Mouse (Mus musculus): ENCODE data around the gene Ankrd12. TPM values are rescaled to one million over a fixed set of nuclear protein-coding genes. Genes with fewer than 3 reads are reported as not detected.

Gene Ankrd12
- polyA plus RNA-seq, 1 experiment from 2014 or later: 24.1 TPM

GRCm38 (mm10) chr17:65957782-65958325 is 119.0 kb downstream of the Ankrd12 start:
- H3K27me3 ChIP-seq (ENCODE audit: insufficient read depth, low read length): no peaks in the 10 kb centered on the region
- no peak overlapping the region for H3K9ac ChIP-seq (replicated peaks; ENCODE audit: low read length)
- no peak overlapping the region for H3K4me3 ChIP-seq (ENCODE audit: low read length)
- no peak overlapping the region for H3K4me2 ChIP-seq (replicated peaks; ENCODE audit: low read depth, low read length)
- H3K4me1 ChIP-seq (ENCODE audit: insufficient read depth, low read length): peaks cover 17% of the 10 kb centered on the region
- peak overlapping the region; percentile 73 for H3K27ac ChIP-seq (ENCODE audit: low read length)
- 66% methylated on average over 8 of the region's 8 CpGs for WGBS
- no peaks in the 10 kb centered on the region for H3K36me3 ChIP-seq (ENCODE audit: insufficient read depth, low read length)
- peak; percentile 44; the same call in 1 of the 2 replicates for ATAC-seq (ENCODE audit: low FRiP score, low TSS enrichment)
- H3K9me3 ChIP-seq (ENCODE audit: low read length): no peaks in the 10 kb centered on the region

- Histone ChIP-seq H3K4me2 (replicated peaks; ENCODE audit: low read depth, low read length) (0 out of 2 replicates have a peak overlapping the region, but pooled peaks have one; percentile 5), H3K9me3 (ENCODE audit: low read length) (no peaks in the 10 kb centered on the region), H3K4me1 (ENCODE audit: insufficient read depth, low read length) (peaks cover 17% of the 10 kb centered on the region), H3K4me3 (ENCODE audit: low read length) (no peak overlapping the region), H3K36me3 (ENCODE audit: insufficient read depth, low read length) (no peaks in the 10 kb centered on the region), H3K27ac (ENCODE audit: low read length) (peak overlapping the region; percentile 76), H3K9ac (replicated peaks; ENCODE audit: low read length) (no peak overlapping the region), H3K27me3 (ENCODE audit: insufficient read depth, low read length) (no peaks in the 10 kb centered on the region)
- ATAC-seq (ENCODE audit: low FRiP score, low TSS enrichment): peak; percentile 66
- WGBS: 46% methylated on average over 14 of the region's 14 CpGs
Measured at GRCm38 (mm10) chr17:65956993-65957781, 119.7 kb downstream of the Ankrd12 start.

- H3K4me2 ChIP-seq (replicated peaks; ENCODE audit: low read depth, low read length): no peak overlapping the region
- H3K4me3 ChIP-seq (ENCODE audit: low read length): no peak overlapping the region
- H3K9ac ChIP-seq (replicated peaks; ENCODE audit: low read length): no peak overlapping the region
- no peak overlapping the region for H3K27ac ChIP-seq (ENCODE audit: low read length)
- peaks cover 17% of the 10 kb centered on the region for H3K4me1 ChIP-seq (ENCODE audit: insufficient read depth, low read length)
- ATAC-seq (ENCODE audit: low FRiP score, low TSS enrichment): no peak
- no peaks in the 10 kb centered on the region for H3K27me3 ChIP-seq (ENCODE audit: insufficient read depth, low read length)
- WGBS: 89% methylated on average over 3 of the region's 3 CpGs
- no peaks in the 10 kb centered on the region for H3K36me3 ChIP-seq (ENCODE audit: insufficient read depth, low read length)
- H3K9me3 ChIP-seq (ENCODE audit: low read length): no peaks in the 10 kb centered on the region
Measured at GRCm38 (mm10) chr17:65956140-65956539, 120.7 kb downstream of the Ankrd12 start.

GRCm38 (mm10) chr17:65953959-65954358 is 122.9 kb downstream of the Ankrd12 start:
- no peaks in the 10 kb centered on the region for H3K27me3 ChIP-seq (ENCODE audit: insufficient read depth, low read length)
- H3K4me2 ChIP-seq (replicated peaks; ENCODE audit: low read depth, low read length): no peak overlapping the region
- WGBS: 77% methylated on average over 4 of the region's 4 CpGs
- H3K9me3 ChIP-seq (ENCODE audit: low read length): no peaks in the 10 kb centered on the region
- no peak overlapping the region for H3K9ac ChIP-seq (replicated peaks; ENCODE audit: low read length)
- no peak overlapping the region for H3K4me3 ChIP-seq (ENCODE audit: low read length)
- 0 out of 2 replicates have a peak, but pooled peaks cover under 1% of the 10 kb centered on the region for H3K36me3 ChIP-seq (ENCODE audit: insufficient read depth, low read length)
- H3K27ac ChIP-seq (ENCODE audit: low read length): no peak overlapping the region
- H3K4me1 ChIP-seq (ENCODE audit: insufficient read depth, low read length): peaks cover 25% of the 10 kb centered on the region
- no peak for ATAC-seq (ENCODE audit: low FRiP score, low TSS enrichment)

DNA sequence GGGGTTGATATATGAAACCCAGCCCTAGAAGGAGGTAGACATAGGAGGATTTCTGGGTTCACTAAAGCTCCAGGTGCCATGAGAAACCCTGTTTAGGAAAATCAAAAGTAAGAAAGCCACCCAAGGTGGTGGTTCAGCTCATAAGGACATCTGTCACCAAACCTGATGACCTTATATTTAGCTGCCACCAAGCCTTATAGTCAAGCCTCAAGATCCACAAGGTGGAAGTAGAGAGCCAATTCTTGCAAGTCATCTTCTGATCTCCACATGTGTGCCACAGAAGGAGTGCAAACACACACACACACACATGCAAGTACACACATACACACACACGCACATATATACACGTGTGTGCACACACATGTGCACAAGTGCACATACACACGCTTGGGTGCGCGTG is 124.8 kb downstream of the Ankrd12 start:
- H3K9ac ChIP-seq (replicated peaks; ENCODE audit: low read length): no peak overlapping the region
- peaks cover 18% of the 10 kb centered on the region for H3K36me3 ChIP-seq (ENCODE audit: insufficient read depth, low read length)
- H3K9me3 ChIP-seq (ENCODE audit: low read length): no peaks in the 10 kb centered on the region
- 80% methylated on average over 5 of the region's 5 CpGs for WGBS
- ATAC-seq (ENCODE audit: low FRiP score, low TSS enrichment): no peak
- H3K27me3 ChIP-seq (ENCODE audit: insufficient read depth, low read length): no peaks in the 10 kb centered on the region
- H3K4me1 ChIP-seq (ENCODE audit: insufficient read depth, low read length): peaks cover 16% of the 10 kb centered on the region; the same call in 1 of the 2 replicates
- no peak overlapping the region for H3K4me2 ChIP-seq (replicated peaks; ENCODE audit: low read depth, low read length)
- no peak overlapping the region for H3K4me3 ChIP-seq (ENCODE audit: low read length)
- H3K27ac ChIP-seq (ENCODE audit: low read length): no peak overlapping the region

DNA sequence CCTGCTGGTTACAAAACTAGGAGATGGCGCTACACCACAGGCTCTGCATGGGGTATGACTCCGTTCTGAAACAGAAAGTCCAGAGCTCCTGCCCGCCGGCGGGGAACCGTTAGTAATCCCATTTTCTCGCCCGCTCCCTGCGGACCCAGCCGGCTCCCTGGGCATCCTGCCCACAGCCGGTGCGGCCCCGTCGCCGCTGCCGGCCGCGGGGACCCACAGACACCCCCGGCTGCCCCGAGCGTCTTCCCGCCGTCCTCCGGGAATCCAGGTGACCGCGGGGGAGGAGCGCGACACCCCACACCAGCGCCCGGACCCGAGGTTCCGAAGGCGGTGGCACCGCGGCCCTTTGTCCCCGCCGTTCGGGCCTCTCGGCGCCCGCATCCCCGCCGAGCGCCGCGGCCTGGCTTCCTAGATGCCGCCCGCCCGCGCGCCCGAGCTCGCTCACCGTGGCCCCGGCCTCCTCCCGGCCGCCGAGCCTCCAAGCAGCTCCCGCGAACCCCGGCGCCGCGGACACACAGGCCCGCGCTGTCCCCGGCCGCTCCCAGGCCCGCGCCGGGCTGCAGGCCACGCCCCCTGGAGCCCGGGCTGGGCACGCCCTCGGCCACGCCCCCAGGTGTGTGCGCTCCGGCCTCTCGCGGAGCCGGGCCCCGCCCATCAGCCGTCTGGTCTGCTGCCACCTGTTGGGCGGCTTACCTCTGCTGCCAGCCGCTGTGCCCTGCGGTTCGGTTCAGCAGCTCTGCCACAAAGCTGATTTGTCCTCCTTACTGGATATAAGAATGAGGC is 126.1 kb downstream of the Ankrd12 start, which contains the start of gene Twsg1:
Gene Twsg1 (minus strand): TSS at position 605 of the 783 bp plus-strand sequence.
- H3K9me3 ChIP-seq (ENCODE audit: low read length): no peaks in the 10 kb centered on the region
- peak within 1 kb of the TSS; percentile 90 for H3K27ac ChIP-seq (ENCODE audit: low read length)
- peak within 1 kb of the TSS; percentile 95 for H3K9ac ChIP-seq (replicated peaks; ENCODE audit: low read length)
- peaks cover 11% of the 10 kb centered on the region; the same call in 1 of the 2 replicates for H3K4me1 ChIP-seq (ENCODE audit: insufficient read depth, low read length)
- H3K27me3 ChIP-seq (ENCODE audit: insufficient read depth, low read length): no peaks in the 10 kb centered on the region
- WGBS: under 1% methylated on average over 57 of the region's 87 CpGs
- ATAC-seq (ENCODE audit: low FRiP score, low TSS enrichment): peak; percentile 98
- H3K4me2 ChIP-seq (replicated peaks; ENCODE audit: low read depth, low read length): peak within 1 kb of the TSS; percentile 54
- H3K36me3 ChIP-seq (ENCODE audit: insufficient read depth, low read length): peaks cover 28% of the 10 kb centered on the region
- H3K4me3 ChIP-seq (ENCODE audit: low read length): peak within 1 kb of the TSS; percentile 95

GRCm38 (mm10) chr17:65950183-65950582 is 126.7 kb downstream of the Ankrd12 start:
- H3K9ac ChIP-seq (replicated peaks; ENCODE audit: low read length): peak overlapping the region; percentile 95
- H3K4me3 ChIP-seq (ENCODE audit: low read length): peak overlapping the region; percentile 95
- H3K27me3 ChIP-seq (ENCODE audit: insufficient read depth, low read length): no peaks in the 10 kb centered on the region
- H3K4me1 ChIP-seq (ENCODE audit: insufficient read depth, low read length): peaks cover 11% of the 10 kb centered on the region; the same call in 1 of the 2 replicates
- peak overlapping the region; percentile 90; the same call in 1 of the 2 replicates for H3K27ac ChIP-seq (ENCODE audit: low read length)
- no peaks in the 10 kb centered on the region for H3K9me3 ChIP-seq (ENCODE audit: low read length)
- H3K4me2 ChIP-seq (replicated peaks; ENCODE audit: low read depth, low read length): peak overlapping the region; percentile 54
- WGBS: 37% methylated on average over 7 of the region's 7 CpGs
- H3K36me3 ChIP-seq (ENCODE audit: insufficient read depth, low read length): peaks cover 28% of the 10 kb centered on the region
- ATAC-seq (ENCODE audit: low FRiP score, low TSS enrichment): peak; percentile 5; the same call in 1 of the 2 replicates

GRCm38 (mm10) chr17:65947307-65947706 is 129.6 kb downstream of the Ankrd12 start:
- 74% methylated on average over 8 of the region's 8 CpGs for WGBS
- Histone ChIP-seq H3K27ac (ENCODE audit: low read length) (no peak overlapping the region), H3K9ac (replicated peaks; ENCODE audit: low read length) (no peak overlapping the region), H3K36me3 (ENCODE audit: insufficient read depth, low read length) (peaks cover 28% of the 10 kb centered on the region), H3K9me3 (ENCODE audit: low read length) (no peaks in the 10 kb centered on the region), H3K4me3 (ENCODE audit: low read length) (no peak overlapping the region), H3K4me2 (replicated peaks; ENCODE audit: low read depth, low read length) (no peak overlapping the region), H3K4me1 (ENCODE audit: insufficient read depth, low read length) (peaks cover 28% of the 10 kb centered on the region), H3K27me3 (ENCODE audit: insufficient read depth, low read length) (no peaks in the 10 kb centered on the region)
- no peak for ATAC-seq (ENCODE audit: low FRiP score, low TSS enrichment)

DNA sequence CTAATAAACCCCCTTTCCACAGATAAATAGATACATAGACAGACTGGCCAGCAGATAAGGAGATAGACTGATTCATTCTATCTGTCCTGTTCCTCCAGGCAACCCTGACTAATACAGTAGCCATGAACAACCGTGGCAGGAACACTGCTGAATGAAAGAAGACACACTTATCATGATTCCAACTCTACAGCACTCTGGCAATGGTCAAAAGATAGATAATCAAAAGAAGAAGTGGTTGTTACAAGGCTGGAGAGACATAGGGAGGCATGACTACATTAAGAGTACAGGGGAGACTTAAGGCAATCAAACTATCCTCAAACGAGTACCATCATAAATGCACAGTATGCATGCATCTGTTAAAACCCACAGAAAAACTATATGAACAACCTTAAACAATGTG is 131.5 kb downstream of the Ankrd12 start:
- no peak overlapping the region for H3K9ac ChIP-seq (replicated peaks; ENCODE audit: low read length)
- H3K36me3 ChIP-seq (ENCODE audit: insufficient read depth, low read length): peaks cover 28% of the 10 kb centered on the region
- H3K4me1 ChIP-seq (ENCODE audit: insufficient read depth, low read length): peaks cover 44% of the 10 kb centered on the region
- ATAC-seq (ENCODE audit: low FRiP score, low TSS enrichment): no peak
- H3K4me3 ChIP-seq (ENCODE audit: low read length): no peak overlapping the region
- H3K27me3 ChIP-seq (ENCODE audit: insufficient read depth, low read length): no peaks in the 10 kb centered on the region
- no peak overlapping the region for H3K4me2 ChIP-seq (replicated peaks; ENCODE audit: low read depth, low read length)
- no peak overlapping the region for H3K27ac ChIP-seq (ENCODE audit: low read length)
- no peaks in the 10 kb centered on the region for H3K9me3 ChIP-seq (ENCODE audit: low read length)
- 93% methylated on average over 2 of the region's 2 CpGs for WGBS
